Mouse (Mus musculus) heart, postnatal 0 days (tissue): ENCODE data around the gene Synj1. TPM values are rescaled to one million over a fixed set of nuclear protein-coding genes. Genes with fewer than 3 reads are reported as not detected.

Experiments
- ATAC-seq: fragments of 200-750 bp; cut with Nextera tagmentation; 2 replicates; pipeline ENCODE4 v1.8.0; 2017; ENCODE audit warnings: low read depth, moderate number of reproducible peaks, moderate library complexity; ENCODE audit not compliant: insufficient read depth
- DNase-seq: peaks from one replicate; pipeline ENCODE4 v3.0.0-alpha.2; 2016; ENCODE audit warnings: low spot score
- H3K27ac ChIP-seq: fragments of 300-500 bp; sonication (generic); 2 replicates; pipeline ENCODE4 v1.5.1; 2014; ENCODE audit warnings: low read depth, mild to moderate bottlenecking
- H3K27me3 ChIP-seq: fragments of 300-500 bp; sonication (generic); 2 replicates; pipeline ENCODE4 v1.6.1; 2014; ENCODE audit warnings: low read length, mixed read lengths; ENCODE audit not compliant: control insufficient read depth, insufficient read depth
- H3K36me3 ChIP-seq: fragments of 300-500 bp; sonication (generic); replicated peaks from 2 replicates; pipeline ENCODE4 v1.6.1; 2014; ENCODE audit warnings: low read length, mixed read lengths; ENCODE audit not compliant: control insufficient read depth, insufficient read depth
- H3K4me1 ChIP-seq: fragments of 300-500 bp; sonication (generic); 2 replicates; pipeline ENCODE4 v1.6.1; 2014; ENCODE audit warnings: antibody characterized with exemption; ENCODE audit not compliant: control insufficient read depth, insufficient read depth
- H3K4me2 ChIP-seq: fragments of 300-500 bp; sonication (generic); 2 replicates; pipeline ENCODE4 v1.6.1; 2014; ENCODE audit warnings: low read depth, mild to moderate bottlenecking, low read length, moderate library complexity
- H3K4me3 ChIP-seq: fragments of 300-500 bp; sonication (generic); 2 replicates; pipeline ENCODE4 v1.5.1; 2014; ENCODE audit warnings: low read depth, low read length
- H3K9ac ChIP-seq: fragments of 300-500 bp; sonication (generic); replicated peaks from 2 replicates; pipeline ENCODE4 v1.6.1; 2014; ENCODE audit warnings: low read depth, low read length, mixed read lengths
- H3K9me3 ChIP-seq: fragments of 300-500 bp; sonication (generic); replicated peaks from 2 replicates; pipeline ENCODE4 v1.6.1; 2016; ENCODE audit warnings: low read length; ENCODE audit not compliant: control insufficient read depth
- CTCF ChIP-seq: IDR thresholded peaks from 2 replicates; pipeline ENCODE4 v1.5.1; 2016; ENCODE audit warnings: antibody characterized with exemption, control low read depth, low read depth
- EP300 ChIP-seq: IDR thresholded peaks from 2 replicates; pipeline ENCODE4 v1.6.1; 2016; ENCODE audit warnings: antibody characterized with exemption, low read depth
- WGBS: fragments of 180-500 bp; shearing (Covaris S2); extraction: QIAGEN DNeasy Blood & Tissue Kit; methylation state at CpG from one replicate; pipeline ENCODE4 v1.1.7; 2014; 5-methylcytosine and 5-hydroxymethylcytosine counted together
- polyA plus RNA-seq: library from polyadenylated mRNA; unstranded; fragments of >200 nt; fragmentation: Nextera tagmentation; extraction: Ambion mirVana; gene quantifications from 2 replicates; pipeline ENCODE4 v1.2.1, GENCODE M21; 2015
- total RNA-seq: library from RNA; depleted of rRNA; stranded (reverse); fragments of >200 nt; gene quantifications from 2 replicates; pipeline ENCODE4 v1.2.3, GENCODE M21; 2014; ENCODE audit warnings: low replicate concordance

The Synj1 gene
- total and polyA plus RNA-seq, 2 experiments from 2014 or later: 8.5 to 11.8 TPM

DNA sequence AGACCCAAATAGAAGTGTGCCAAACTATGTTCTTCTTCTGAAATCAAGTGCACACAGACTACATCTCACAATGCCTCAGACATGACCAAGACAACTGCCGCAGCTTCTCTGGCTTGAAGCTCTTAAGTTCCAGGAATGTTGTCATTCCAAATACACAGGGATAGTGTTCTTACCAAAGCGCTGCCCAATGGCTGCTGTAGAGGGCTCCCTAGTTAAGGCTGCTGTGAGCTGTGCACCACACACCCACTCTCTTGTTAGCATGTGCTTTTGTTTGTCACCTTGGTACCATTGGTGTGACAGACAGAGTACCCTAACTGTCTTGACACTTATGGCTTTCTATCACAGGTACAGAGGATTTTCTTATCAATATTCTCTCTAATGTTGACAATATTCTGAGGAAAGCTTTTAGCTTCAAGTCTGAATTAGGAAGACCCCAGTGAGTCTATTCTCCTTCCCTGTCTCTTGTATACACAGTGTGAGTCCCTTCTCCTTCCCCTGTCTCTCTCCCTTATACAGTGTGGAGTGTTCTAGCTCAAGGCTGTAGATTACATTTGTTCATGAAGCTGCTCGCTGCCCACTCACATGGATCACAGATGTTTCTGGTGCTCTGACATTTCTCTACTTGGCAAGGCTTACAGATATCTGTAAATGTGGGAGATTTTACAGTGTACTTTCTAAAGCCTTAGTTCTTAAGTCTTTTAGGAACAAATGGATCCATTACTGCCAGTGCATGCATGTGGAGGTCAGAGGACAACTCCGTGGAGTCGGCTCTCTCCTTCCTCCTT is 52.6 kb downstream of the Synj1 start:
- Histone ChIP-seq H3K27me3 (no peaks in the 10 kb centered on the region), H3K27ac (no peak overlapping the region), H3K9ac (no peak overlapping the region), H3K4me3 (no peak overlapping the region), H3K9me3 (no peaks in the 10 kb centered on the region), H3K4me2 (no peak overlapping the region), H3K36me3 (peaks cover 24% of the 10 kb centered on the region), H3K4me1 (no peaks in the 10 kb centered on the region)
- no peak for ATAC-seq
- DNase-seq: no peak
- WGBS: 67% methylated on average over 5 of the region's 5 CpGs
- TF ChIP-seq EP300 (no peak), CTCF (no peak)

GRCm38 (mm10) chr16:90955494-90955893 is 55.6 kb downstream of the Synj1 start:
- Histone ChIP-seq H3K4me2 (no peak overlapping the region), H3K27me3 (no peaks in the 10 kb centered on the region), H3K4me1 (no peaks in the 10 kb centered on the region), H3K4me3 (no peak overlapping the region), H3K9ac (no peak overlapping the region), H3K27ac (peak overlapping the region; percentile 59), H3K36me3 (peaks cover 24% of the 10 kb centered on the region; the same call in 1 of the 2 replicates), H3K9me3 (no peaks in the 10 kb centered on the region)
- ATAC-seq (peak; percentile 68), DNase-seq (peak; percentile 77)
- WGBS: 24% methylated on average over 6 of the region's 6 CpGs
- no peak for TF ChIP-seq CTCF
- TF ChIP-seq EP300: no peak

- no peak overlapping the region for H3K27ac ChIP-seq
- H3K27me3 ChIP-seq: no peaks in the 10 kb centered on the region
- DNase-seq (no peak), ATAC-seq (no peak)
- H3K4me3 ChIP-seq: no peak overlapping the region
- peak; percentile 22; the same call in 1 of the 2 replicates for TF ChIP-seq CTCF
- no peak for TF ChIP-seq EP300
- H3K9me3 ChIP-seq: no peaks in the 10 kb centered on the region
- H3K4me1 ChIP-seq: no peaks in the 10 kb centered on the region
- no peak overlapping the region for H3K9ac ChIP-seq
- 91% methylated on average over 6 of the region's 6 CpGs for WGBS
- H3K4me2 ChIP-seq: no peak overlapping the region
- H3K36me3 ChIP-seq: peaks cover 16% of the 10 kb centered on the region
Measured at GRCm38 (mm10) chr16:90953770-90954169, 57.3 kb downstream of the Synj1 start.

GRCm38 (mm10) chr16:90953147-90953546 is 58.0 kb downstream of the Synj1 start:
- Histone ChIP-seq H3K27ac (no peak overlapping the region), H3K9me3 (no peaks in the 10 kb centered on the region), H3K4me1 (no peaks in the 10 kb centered on the region), H3K4me3 (no peak overlapping the region), H3K4me2 (no peak overlapping the region), H3K27me3 (no peaks in the 10 kb centered on the region), H3K36me3 (peaks cover 16% of the 10 kb centered on the region), H3K9ac (no peak overlapping the region)
- TF ChIP-seq CTCF: no peak
- no peak for TF ChIP-seq EP300
- 86% methylated on average over 9 of the region's 9 CpGs for WGBS
- no peak for ATAC-seq
- DNase-seq: no peak

DNA sequence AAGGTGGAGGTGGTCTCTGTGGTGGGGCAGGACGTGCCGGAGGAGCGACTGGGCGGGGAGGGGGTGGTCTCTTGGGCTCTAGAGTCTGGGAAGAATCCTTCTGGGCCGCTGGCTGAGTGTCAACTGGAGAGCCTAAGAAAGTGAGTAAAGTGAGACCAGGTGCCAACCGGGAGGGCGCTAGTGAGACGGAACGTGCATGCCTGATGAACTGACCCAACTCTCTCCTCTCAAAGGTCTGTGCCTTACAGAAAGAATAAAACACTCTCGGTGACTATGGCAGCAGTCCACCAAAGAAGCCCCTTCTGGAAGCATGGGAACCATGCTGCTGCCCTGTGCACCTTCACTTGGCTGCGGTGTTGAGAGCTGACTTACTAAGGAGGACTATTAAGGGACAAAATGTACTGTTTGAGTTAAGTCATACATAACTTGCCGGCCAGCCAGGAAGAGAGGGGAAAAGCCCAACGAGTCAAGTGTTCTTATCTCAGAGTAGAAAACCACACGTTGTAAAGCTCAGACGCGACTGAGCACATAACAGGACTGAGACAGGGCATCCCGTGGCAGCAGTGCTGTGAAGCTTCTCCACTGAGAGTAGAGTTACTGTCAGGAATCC is 60.6 kb downstream of the Synj1 start:
- no peak overlapping the region for H3K9ac ChIP-seq
- no peaks in the 10 kb centered on the region for H3K4me1 ChIP-seq
- no peak overlapping the region for H3K27ac ChIP-seq
- TF ChIP-seq CTCF: no peak; the same call in 1 of the 2 replicates
- ATAC-seq: peak; percentile 36; the same call in 1 of the 2 replicates
- no peak for DNase-seq
- H3K9me3 ChIP-seq: no peaks in the 10 kb centered on the region
- no peaks in the 10 kb centered on the region for H3K27me3 ChIP-seq
- no peak overlapping the region for H3K4me2 ChIP-seq
- WGBS: 43% methylated on average over 17 of the region's 17 CpGs
- peaks cover 27% of the 10 kb centered on the region for H3K36me3 ChIP-seq
- H3K4me3 ChIP-seq: no peak overlapping the region
